Mouse (Mus musculus): ENCODE measurements around the gene Dennd4a. TPM values are rescaled to one million over a fixed set of nuclear protein-coding genes. Genes with fewer than 3 reads are reported as not detected.

The Dennd4a gene
- total and polyA plus RNA-seq, 3 experiments: 22.6 to 41.1 (median 37.1) TPM

Other genes with a start within 250 kb of the Dennd4a start
- 86.0 and 109 TPM in 2 replicates for gene Rab11a, start 73.6 kb upstream of the Dennd4a start, total RNA-seq (2012; rRNA removed)
- 168 TPM in 2 replicates for gene Rab11a, start 73.6 kb upstream of the Dennd4a start, total RNA-seq (2014; rRNA removed)
- gene Rab11a, start 73.6 kb upstream of the Dennd4a start, polyA plus RNA-seq (2012; ENCODE audit: insufficient read length, low read depth): 189 and 193 TPM in 2 replicates
- gene Slc24a1, start 140.3 kb downstream of the Dennd4a start, total RNA-seq (2012; rRNA removed): under 0.01 and 0.04 TPM in 2 replicates
- not detected in 2 replicates for gene Slc24a1, start 140.3 kb downstream of the Dennd4a start, total RNA-seq (2014; rRNA removed)
- gene Slc24a1, start 140.3 kb downstream of the Dennd4a start, polyA plus RNA-seq (2012; ENCODE audit: insufficient read length, low read depth): 0.05 and 0.11 TPM in 2 replicates
- gene Ints14, start 149.6 kb downstream of the Dennd4a start, total RNA-seq (2012; rRNA removed): 30.1 and 38.2 TPM in 2 replicates
- 51.9 and 52.9 TPM in 2 replicates for gene Ints14, start 149.6 kb downstream of the Dennd4a start, total RNA-seq (2014; rRNA removed)
- 55.8 and 58.2 TPM in 2 replicates for gene Ints14, start 149.6 kb downstream of the Dennd4a start, polyA plus RNA-seq (2012; ENCODE audit: insufficient read length, low read depth)
- gene Hacd3, start 210.4 kb downstream of the Dennd4a start, total RNA-seq (2012; rRNA removed): 30.4 and 36.5 TPM in 2 replicates
- gene Hacd3, start 210.4 kb downstream of the Dennd4a start, total RNA-seq (2014; rRNA removed): 68.7 and 72.7 TPM in 2 replicates
- gene Hacd3, start 210.4 kb downstream of the Dennd4a start, polyA plus RNA-seq (2012; ENCODE audit: insufficient read length, low read depth): 36.9 and 41.5 TPM in 2 replicates
- gene Dpp8, start 221.1 kb downstream of the Dennd4a start, total RNA-seq (2012; rRNA removed): 35.3 and 36.0 TPM in 2 replicates
- 39.9 and 44.0 TPM in 2 replicates for gene Dpp8, start 221.1 kb downstream of the Dennd4a start, total RNA-seq (2014; rRNA removed)
- 41.8 and 53.2 TPM in 2 replicates for gene Dpp8, start 221.1 kb downstream of the Dennd4a start, polyA plus RNA-seq (2012; ENCODE audit: insufficient read length, low read depth)

Measured in CH12.LX (cell line).